Mouse (Mus musculus) naive thymus-derived CD4-positive, alpha-beta T cell, adult 2 months (primary cell): ENCODE data around the gene Rspry1.

Experiments used
- DNase-seq: peaks from one replicate; pipeline ENCODE4 v3.0.0-alpha.2; 2011; ENCODE audit warnings: low read depth

Gene Rspry1

DNA sequence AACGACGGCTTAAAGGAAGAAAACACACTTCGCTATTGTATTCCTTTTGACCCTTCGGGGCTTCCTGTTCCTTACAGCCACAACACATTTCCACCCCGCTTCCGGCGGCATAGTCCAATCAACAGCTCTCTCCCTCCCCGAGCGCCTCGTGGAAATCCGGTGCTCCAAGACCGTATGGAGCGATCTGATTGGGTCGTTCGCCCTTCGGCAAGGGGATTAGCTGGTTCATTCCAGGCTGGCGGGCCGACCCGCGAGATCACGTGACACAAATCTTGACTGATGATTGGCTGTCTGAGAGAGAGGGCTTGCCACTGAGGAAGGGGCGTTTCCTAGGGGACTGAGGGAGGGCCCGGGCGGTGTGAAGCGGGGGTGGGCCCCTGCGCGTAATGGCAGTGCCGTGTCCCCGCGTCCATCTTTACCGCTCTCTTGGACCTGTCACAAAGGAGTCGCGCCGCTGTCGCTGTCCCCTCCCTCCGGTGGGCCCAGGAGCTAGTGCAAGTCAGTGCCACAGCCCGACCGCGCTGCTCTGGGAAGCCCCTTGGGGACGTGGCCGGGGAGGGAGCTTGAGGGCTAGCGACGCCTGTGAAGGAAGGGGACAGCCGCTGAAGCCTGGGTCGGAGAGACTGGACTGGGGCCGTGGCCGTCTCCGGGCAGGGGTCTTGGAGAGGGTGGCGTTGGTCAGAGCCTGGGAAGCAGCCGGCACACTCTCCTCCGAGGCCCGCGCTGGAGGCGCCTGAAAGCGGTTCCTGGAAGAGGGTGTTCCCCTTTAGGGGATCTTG is at the start of gene Rspry1, which contains the start of gene Fam192a:
Rspry1 (plus strand) TSS at position 331 of the 779 bp plus-strand sequence.
Fam192a (minus strand) TSS at position 391 of the 779 bp plus-strand sequence.
- peak; percentile 100 for DNase-seq

DNA sequence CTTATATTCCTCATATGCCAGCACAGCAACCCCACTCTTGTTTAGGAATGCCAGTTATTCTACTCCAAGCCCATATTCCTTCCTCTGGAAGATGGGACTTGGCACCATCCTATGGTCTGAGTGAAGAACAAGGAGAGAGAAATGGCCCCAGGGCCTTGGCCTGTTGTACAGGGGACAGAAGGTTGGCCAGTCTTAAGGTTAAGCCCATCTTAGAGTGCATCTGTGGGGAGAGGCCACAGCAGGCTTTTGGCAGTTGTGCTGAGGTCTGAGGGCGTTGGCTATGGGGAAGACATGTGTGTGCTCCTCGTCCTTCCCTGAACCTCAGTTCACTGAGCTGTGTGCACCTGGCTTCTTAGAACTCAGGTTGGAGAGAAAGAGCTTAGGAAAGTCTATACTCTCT is 49.0 kb upstream of the Rspry1 start:
- no peak for DNase-seq

DNA sequence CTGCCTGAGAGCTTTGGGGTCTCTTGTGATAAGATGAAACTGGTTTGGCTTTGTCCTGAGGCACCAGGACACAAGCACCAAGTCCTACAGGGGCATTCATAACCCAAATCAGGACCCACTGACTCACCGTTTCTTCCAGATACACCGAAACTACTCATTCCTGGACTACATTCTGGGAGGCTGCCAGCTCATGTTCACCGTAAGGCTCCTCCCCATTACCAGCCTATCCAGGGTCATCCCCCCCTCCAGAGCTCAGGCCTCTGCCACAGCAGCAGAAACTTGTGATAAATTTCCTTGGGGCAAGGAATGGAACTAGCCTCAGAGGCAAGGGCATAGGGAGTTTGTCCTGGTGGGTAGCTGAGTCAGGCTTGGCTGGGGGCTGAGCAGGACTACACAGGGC is 44.5 kb upstream of the Rspry1 start:
- no peak for DNase-seq

DNA sequence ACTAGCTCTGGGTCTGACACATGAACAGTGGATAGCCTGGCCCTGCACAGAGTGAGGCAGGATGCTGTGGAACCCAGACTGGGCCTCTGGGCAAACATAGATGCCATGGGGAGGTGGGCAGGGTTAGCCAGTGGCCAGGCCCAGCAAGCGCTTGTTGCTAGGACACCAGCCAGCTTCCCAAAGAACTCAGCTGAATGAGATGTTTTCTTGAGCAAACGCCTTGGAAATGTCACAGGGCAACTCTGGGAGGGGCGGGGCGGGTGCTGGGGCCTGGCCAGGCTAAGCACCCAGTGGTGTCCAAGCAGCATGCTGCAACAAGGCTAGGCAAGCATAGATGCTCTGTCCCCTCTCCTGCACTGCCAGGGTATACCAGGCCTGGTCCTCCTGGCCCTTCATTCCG is 40.5 kb upstream of the Rspry1 start:
- DNase-seq: no peak

DNA sequence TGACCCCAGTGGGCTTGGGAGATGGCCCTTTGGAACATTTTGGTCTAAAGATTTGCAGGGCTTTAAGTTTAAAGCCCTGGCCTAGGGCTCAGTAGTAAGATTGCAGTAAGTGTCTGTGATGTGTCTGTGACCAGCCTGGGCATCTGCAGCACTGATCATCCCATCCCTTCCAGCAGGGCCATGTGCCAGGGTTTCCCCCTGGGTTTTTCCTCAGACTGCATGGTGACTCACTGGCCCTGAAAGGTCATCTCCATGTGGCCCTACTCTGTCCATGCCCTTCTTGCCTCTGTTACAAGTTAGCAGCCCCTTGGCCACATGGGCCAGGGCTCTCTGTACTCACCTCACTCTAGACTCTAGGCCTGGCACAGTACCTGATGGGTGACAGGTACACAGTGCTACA is 37.3 kb upstream of the Rspry1 start:
- no peak for DNase-seq

DNA sequence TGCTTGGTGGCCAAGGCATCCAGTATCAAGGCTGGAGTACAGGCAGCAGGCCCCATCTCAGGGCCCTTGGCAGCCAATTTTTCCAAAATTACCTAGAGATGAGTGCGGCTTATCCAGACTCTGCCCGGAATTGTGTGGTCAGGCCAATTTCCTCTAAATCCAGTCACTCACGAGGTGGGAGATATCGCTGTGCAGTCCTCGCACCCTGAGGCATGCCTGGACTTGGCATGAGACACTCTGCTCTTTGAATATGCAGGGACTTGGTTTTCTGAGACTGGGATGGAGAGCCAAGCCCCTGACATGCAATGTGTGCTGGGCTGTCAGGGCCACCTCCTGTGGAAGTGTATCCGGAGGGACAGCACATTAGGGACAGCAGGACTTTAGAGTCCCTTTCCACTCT is 35.7 kb upstream of the Rspry1 start:
- no peak for DNase-seq

DNA sequence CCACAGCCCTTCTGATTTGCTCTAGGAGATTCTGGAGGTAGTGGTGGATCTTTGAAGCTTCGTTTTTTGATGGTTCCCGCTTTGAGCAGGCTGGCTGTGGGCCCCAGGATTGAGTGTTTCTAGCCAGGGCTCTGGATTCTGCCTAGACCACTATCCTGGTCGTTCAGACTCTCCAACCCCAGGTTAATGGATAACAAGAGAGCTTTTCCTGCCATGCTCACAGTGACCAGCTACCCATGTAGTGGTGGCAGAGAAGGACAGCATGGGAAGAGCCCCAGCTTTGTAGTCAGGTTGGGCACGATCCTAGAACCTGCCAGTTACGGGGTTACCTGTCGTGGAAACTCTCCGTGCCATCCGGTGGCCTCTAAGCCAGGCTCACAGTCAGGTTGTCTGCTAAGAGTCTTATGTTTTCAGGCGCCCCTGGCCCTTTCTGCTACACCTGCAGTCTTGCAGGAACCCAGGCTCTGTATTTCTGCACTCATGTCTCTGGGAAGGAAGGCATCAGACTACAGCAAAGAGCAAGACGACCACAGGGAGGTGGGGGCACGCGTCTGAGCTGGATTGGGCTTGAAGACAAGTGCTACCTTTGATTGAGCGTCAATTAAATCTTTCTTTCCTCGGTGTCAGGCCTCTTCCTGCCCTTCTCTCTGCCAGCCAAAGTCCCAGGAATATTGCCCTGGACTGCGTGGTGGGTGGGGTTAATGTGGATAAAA is 35.1 kb upstream of the Rspry1 start:
- DNase-seq: no peak

DNA sequence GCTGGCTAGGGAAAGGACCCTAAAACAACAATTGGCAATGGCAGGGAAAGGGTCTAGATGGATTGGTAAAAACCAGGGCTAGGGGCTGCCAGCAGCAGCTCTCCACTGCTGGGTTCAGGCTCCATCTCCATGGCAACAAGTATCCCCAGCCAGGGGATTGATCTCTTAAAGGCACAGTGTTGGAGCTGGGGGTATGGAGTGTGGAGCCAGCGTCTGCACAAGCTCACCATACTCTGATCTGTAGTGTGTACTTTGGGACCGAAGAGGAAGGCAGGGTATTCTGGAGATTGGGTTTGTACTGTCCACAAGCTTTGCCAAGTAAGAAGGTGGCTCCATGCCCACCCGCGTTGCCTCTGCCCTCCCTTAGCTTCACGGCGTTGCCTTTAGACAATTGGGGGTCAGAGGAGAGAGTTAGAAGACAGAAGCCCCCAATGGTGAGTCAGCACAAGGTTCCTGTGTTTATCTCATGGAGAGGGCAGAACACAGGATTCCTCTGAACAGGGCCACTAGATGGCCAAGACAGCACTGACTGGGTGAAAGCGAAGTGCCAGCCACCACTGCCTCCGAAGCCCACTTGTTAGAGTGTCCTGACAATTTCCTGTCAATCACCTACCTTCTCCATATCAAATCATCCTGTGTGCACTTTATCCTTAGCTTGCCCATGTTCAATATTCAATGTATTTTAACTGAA is 34.4 kb upstream of the Rspry1 start:
- no peak for DNase-seq

DNA sequence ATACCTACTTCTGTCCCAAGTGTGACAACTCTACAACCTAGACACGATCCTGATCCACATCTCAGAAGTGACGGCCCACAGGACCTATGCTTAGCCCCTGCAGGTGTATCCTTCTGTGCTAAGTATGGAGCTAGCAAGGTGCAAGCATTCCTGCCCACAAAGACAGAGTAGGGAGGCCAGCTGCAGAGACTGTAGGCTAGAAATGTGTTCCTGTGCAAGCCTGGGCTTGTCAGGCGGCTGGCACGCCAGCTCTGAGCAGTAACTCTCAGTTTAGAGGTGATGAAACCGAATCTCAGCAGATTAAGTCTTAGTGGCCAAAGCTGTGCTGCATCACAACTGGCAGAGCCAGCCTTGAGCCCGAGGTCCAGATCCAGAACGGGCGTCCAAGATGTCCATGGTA is 33.6 kb upstream of the Rspry1 start:
- DNase-seq: no peak

DNA sequence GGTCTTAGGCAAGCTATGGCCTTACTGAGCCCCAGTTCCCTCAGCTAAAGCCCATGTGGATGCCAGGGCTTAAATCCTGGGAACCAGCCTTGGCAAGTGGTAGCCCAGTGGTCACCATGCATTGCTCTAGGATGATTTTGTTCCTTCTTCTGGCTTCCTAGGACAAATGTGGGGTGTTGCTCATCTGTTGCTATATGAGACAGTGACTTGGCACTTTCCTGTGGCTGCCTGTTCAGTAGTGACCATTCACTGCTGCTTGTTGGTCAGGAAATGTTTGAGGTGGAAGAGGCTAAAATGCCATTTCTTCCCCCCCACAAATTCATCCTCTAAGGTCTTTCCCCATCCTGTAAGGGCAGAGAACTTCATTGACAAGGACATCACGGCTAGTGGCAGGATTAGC is 32.3 kb upstream of the Rspry1 start:
- DNase-seq: no peak

DNA sequence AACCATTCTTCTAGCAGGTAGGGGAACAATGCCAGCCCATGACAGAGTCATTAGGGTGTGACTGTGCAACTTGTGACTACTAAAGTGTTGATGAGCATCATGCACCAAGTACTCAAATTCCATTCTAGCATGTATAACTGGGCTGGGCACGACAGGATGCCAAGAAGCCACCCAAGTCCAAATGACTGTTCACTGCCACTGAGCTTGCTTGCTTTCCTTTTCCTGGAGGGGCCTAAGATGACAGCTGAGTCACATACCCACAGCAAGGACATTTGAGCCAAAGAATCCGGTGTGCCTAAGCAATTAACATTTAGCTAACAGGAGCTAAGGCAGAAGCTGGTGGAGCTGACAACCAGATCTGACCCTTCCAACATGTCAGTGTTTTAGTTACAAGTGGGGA is 29.8 kb upstream of the Rspry1 start:
- DNase-seq: no peak

DNA sequence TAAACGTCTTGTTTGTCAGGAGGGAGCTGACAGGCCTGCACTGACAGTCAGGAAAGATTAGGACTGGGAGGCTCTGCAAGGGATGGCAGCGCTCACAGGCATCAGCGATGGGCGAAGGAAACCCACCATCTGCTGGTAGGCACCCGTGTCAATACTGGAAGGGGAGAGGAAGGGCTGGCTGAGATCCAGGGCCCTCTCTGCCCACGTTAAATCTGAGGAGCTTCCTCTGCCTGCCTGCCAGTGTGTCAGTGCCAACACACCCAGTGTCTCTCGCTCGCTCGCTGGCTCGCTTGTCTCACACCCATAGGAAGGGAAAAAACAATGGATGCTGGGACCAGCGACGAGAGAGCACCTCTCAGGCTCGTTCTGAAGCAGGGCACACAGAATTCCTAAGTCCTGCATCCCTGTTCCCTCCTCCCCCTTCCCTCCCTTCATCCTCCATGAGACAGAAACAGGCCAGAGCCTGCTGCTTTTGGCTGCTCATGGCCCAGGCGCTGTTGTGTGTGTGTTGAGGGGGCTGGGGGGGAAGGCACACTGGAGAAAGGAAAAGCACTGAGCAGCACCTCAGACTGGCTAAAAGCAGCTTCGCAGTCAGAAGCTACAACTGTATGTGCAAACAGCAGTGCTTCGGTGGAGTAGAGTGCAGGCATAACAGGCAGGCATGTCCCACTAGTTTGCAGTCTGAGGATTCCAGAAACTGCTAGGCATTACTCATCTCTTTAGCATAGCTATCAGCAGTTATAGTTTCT is 27.4 kb upstream of the Rspry1 start:
- DNase-seq: no peak

DNA sequence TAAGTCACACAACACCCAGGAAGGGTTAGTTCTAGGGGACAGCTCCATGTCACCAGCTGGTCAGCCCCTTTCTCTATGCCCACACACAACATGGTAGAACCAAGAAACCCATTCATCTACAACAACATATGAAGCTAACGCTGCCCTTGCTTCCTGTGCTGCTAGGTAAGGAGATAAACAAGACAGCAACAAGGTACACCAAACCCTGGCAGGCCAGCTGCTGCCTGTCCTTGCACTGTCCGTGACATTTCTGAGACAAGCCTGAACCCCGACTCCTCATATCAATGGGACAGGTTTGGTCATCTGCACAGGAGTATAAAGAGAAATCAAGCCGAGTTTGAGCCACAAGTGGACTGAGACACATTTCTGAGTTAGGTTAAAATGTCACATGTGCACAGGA is 26.6 kb upstream of the Rspry1 start:
- no peak for DNase-seq

DNA sequence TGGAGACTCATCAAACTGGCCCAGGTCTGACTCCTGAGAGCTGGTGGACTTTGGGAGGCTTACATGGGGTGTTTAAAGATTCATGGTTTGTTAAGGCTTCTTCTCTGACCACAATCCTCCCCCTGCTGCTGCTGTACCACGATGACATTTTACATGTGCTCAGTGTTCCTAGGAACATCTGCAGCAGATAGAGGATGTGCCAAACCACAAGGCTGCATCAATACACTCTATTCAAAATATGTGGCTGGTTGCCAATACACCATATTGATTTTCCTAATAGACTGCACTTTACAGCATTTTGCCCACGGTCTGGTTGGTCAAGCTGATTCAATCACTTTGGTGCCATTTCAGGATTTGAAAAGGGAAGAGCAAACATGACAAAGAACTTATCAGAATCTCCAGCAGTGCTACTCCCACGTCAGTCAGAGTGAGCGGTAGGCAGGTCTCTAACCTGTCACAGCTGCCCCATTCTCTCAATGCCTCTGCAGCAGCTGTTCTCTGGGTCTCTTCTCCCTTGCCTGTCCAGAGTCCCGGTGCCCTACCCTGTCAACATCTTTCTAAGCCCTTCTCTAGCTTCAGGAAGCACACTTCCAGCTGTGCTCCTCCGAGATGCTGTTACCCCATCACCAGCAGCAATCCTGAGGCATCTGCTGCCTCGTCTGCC is 19.8 kb upstream of the Rspry1 start:
- DNase-seq: no peak

DNA sequence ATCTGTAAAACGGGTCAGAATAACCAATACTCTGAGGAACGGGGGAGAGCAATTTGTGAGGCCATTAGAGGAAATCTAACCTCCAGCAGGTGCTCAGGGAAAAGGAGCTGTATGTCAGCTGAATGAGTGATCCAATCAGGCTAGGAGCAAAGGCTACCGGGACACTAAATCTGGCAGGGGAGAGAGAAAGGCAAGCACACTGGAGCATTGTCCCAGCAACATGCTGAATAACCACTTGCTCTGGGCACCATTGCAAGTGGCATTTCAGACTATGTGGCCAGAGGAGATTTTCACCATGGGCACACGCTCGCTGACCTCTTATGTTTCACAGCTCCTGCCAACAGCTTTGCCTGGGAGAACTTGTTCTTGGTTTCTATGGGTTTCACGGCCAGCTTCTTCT is 19.2 kb upstream of the Rspry1 start:
- DNase-seq: no peak

DNA sequence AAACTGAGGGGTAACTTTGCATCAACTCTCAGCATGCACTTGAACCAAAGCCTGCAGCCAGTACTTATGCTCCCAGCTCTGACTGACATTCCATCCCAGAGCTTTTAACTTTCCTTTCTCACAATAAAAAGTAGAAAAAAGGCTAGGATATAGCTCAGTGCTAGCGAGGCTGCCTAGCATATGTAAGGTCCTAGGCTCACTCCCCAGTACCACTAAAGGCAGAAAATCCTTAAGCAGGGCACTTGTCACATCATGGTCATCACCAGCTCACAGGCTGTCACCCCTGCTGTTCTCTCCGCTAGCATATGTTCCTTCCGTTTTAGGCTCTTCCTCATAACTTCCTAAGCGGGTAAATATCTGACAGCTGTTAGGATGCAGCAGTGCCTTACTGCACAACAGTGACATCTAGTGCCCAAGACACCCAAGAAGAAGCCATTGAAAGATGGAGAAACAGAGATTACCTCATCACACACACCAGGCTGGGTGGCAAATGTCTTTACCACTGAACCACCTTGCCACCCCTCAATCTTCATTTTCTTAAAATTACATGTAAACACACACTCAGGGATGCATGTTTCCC is 17.4 kb upstream of the Rspry1 start:
- DNase-seq: peak; percentile 35

DNA sequence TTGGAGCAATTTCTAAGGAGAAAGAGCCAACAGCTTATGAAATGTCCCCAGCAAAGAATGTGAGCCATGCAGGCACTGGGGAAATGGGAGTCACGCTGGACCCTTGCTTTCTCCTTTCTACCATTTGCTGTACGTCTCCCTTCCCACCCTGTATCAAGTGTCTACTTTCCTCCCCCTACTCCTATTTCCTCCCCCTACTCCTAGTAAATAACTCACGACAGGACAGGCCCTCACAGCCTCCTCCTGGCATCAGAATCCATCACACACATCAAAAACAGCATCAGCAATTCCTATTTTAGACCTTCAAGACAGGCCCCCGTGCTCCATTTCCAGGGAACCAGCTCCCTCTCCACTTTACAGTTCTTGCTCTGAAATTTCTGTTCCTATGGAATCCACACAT is 10.0 kb upstream of the Rspry1 start:
- no peak for DNase-seq

DNA sequence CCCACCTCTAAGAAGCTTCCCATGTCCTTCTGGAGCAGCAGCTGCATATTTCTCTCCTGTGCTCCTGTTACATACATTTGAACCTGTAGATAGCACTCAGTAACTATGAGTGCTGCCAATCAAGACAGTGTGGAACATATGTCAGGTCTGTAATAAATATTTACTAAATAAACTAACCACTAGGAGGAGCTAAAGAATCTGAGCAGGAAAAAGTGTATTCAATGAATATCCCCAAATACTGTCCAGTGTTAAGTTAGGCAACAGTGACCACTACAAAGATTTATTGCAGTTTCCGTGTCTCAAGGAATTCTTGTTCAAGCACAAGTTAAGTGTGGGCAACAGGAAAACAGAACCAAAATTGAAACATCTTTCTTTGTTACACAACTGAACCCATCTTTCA is 7.5 kb upstream of the Rspry1 start:
- DNase-seq: peak; percentile 52

DNA sequence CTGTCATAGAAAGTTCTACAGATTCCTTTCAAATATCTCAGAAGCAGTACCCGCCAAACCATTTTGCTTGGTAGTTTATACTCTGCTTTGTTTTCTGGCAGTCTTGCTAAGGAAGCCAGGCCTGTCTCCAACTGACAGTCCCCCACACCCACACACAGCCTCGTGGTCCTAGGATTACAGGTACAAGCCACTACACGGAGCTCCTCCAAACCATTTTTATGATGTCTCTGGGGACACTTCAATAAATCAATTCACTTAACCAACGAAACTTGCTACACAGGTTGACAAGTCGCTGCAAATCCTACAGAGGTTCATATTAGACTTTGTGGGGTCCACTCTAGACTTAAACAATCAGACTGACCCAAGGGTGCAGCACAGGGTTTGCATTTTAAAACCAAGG is 1.3 kb upstream of the Rspry1 start:
- peak; percentile 20 for DNase-seq

DNA sequence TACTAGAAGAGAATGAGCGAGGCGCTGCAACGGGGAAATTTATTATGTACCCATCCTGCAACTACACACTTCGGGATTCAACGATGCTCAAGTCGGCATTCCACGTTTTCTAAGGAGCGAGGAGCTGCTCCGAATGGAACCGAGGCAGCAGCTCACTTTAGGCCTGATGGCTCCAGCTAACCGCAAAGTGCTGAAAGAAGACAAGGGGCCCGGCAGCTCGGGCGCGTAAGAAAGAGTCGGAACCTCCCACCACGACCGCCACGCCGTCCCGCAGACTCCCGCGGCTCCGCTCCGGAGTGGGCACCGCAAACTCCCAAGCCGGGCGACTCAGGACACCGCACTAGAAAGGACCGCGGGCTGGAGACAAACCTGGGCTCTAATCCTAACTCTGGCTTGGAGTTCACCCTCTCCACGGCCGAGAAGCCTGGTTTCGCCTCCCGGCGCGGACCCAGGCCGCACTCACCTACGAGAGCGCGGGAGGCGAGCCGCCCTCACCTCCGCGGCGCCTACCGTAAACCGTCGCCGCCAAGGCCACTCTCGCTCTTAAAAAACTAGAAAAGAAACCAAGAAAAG is 617 bp upstream of the Rspry1 start:
- no peak for DNase-seq
